Mouse (Mus musculus): Measurements from ENCODE around the gene Naa38. TPM values are rescaled to one million over a fixed set of nuclear protein-coding genes. Genes with fewer than 3 reads are reported as not detected.

The Naa38 gene
- polyA plus RNA-seq, 1 experiment, result 229 TPM

DNA sequence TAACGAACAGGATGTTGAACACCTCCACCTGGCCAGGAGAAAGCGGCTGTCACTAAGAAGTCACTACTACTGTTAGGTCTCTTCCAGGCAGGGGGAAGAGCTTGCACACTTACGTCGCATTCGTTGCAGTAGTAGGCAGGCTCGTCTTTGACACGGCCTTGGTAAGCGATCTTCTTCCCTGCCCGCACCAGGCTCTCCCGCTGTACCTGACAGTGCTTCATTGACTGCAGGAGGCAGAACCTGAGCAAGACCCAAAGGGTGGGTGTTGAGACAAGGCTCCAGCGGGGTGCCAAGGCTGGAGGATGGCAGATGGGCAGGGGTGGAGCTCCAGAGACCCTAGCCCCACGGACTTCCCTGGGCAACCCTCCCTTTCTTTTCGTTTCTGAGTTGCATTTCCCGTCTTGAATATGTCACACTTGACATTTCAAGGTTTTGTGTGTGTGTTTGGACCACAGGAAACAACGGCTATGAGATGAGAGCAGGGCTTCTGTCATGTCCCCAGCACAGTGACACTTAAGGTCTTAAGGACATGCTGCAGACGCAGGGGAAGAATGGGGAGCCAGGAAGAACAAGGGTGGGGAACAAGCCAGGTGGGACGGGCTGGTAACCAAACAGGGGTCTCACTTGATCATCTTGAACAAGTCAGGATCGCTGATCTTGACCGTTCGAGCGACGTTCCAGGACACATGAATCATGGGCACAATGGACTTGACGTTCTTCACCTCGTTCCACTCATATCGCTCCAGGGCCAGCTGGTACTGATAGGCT lies 5.0 kb downstream of the Naa38 start:
- Histone ChIP-seq H3K27me3 (ENCODE audit: control insufficient read depth, insufficient read depth, insufficient read length) (no peaks in the 10 kb centered on the region), H3K79me3 (ENCODE audit: low read depth) (no peaks in the 10 kb centered on the region), H3K4me3 (ENCODE audit: insufficient read depth, poor library complexity, severe bottlenecking) (no peak overlapping the region), H3K36me3 (ENCODE audit: control insufficient read depth, insufficient read depth) (peaks cover 48% of the 10 kb centered on the region), H3K79me2 (ENCODE audit: control insufficient read depth, insufficient read depth) (peaks cover 17% of the 10 kb centered on the region), H3ac (ENCODE audit: control insufficient read depth, insufficient read length, low read depth) (no peak overlapping the region)
- no peak for TF ChIP-seq CTCF (IDR thresholded peaks at IDR 0.05; ENCODE audit: control insufficient read depth, insufficient read depth, insufficient read length)
- TF ChIP-seq FOSL1 (IDR thresholded peaks at IDR 0.05; ENCODE audit: insufficient read depth, low read length, poor library complexity, severe bottlenecking), result no peak
- TF ChIP-seq MYOG (IDR thresholded peaks at IDR 0.05; ENCODE audit: control insufficient read depth, extremely low read depth, insufficient read length), result no peak
- TF ChIP-seq MYOD1 (IDR thresholded peaks at IDR 0.05; ENCODE audit: control insufficient read depth, insufficient read length, low read depth), result no peak
- TF ChIP-seq USF1 (IDR thresholded peaks at IDR 0.05; ENCODE audit: low read depth), result no peak
- no peak for TF ChIP-seq MAX (IDR thresholded peaks at IDR 0.05)
- TF ChIP-seq CEBPB (IDR thresholded peaks at IDR 0.05; ENCODE audit: low read depth), result no peak

GRCm38 (mm10) chr11:69401210-69401637 lies 5.9 kb downstream of the Naa38 start:
- no peaks in the 10 kb centered on the region for H3K79me3 ChIP-seq (ENCODE audit: low read depth)
- no peak overlapping the region for H3K4me3 ChIP-seq (ENCODE audit: insufficient read depth, poor library complexity, severe bottlenecking)
- H3K79me2 ChIP-seq (ENCODE audit: control insufficient read depth, insufficient read depth), result peaks cover 22% of the 10 kb centered on the region
- TF ChIP-seq CEBPB (IDR thresholded peaks at IDR 0.05; ENCODE audit: low read depth) (no peak), CTCF (IDR thresholded peaks at IDR 0.05; ENCODE audit: control insufficient read depth, insufficient read depth, insufficient read length) (peak; percentile 48), MAX (IDR thresholded peaks at IDR 0.05) (no peak), MYOG (IDR thresholded peaks at IDR 0.05; ENCODE audit: control insufficient read depth, extremely low read depth, insufficient read length) (no peak)
- no peaks in the 10 kb centered on the region for H3K27me3 ChIP-seq (ENCODE audit: control insufficient read depth, insufficient read depth, insufficient read length)
- no peak overlapping the region for H3ac ChIP-seq (ENCODE audit: control insufficient read depth, insufficient read length, low read depth)
- H3K36me3 ChIP-seq (ENCODE audit: control insufficient read depth, insufficient read depth), result peaks cover 55% of the 10 kb centered on the region

DNA sequence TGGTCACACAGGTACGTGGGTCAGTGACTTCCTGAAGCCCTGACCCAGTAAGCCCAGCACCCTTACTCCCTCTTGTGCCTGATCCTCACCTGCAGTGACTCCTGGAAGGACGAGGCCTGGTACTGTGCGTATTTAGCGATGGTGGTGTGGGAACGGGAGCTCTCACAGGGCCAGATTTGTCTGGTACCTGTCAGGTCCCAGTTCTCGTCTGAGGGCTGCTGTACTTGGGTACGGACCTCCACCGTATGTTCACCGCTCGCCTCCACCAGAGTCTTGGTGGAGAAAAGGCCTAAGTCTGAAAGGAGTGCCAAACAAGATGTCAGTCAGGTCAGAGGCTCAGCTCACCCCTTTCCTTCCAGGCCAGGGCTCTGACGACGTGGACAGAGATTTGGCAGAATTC lies 6.7 kb downstream of the Naa38 start:
- no peak overlapping the region for H3ac ChIP-seq (ENCODE audit: control insufficient read depth, insufficient read length, low read depth)
- H3K36me3 ChIP-seq (ENCODE audit: control insufficient read depth, insufficient read depth), result peaks cover 61% of the 10 kb centered on the region

DNA sequence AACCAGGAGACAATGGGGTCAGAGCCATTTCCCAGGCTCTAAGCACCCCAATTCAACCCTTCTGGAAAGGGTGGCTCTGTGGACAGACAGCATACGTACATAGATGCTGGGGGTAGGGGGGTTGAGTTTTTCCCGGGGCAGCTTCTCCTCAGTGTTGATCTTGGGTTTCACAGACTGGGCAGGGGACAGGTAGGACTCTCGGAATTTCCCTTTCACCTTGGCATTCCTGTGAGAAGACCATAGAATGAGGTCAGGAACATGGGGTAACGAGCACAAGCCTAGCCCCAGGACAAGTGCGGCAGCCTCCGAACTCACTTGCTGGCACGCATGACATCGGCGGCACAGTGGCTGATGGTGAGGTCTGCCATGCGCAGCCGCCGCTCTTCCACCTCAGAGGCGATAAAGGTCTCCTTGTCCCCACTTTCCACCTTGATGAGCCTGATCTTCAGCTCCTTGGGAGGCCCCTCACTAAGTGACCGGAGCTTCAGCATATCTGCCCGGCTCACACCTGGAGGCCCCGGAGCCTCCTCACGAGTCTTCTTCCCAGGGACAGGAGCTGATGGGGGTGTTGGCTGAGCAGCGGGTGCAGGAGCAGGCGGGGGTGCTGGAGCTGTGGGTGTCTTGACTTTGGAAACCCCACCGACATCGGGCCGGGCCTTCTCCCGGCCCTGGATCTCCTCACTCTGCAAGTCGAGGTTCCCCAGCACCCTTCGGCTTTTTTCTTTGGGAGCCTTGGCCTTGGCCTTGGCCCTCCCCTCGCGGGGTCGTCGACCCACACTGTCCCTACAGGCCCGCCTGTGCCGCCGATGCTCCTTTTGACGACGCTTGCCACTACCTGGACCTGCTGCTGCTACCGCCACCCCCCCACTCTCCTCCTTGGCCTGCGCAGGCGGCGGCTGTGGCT lies 8.7 kb downstream of the Naa38 start:
- H3K79me3 ChIP-seq (ENCODE audit: low read depth), result peaks cover 17% of the 10 kb centered on the region
- H3ac ChIP-seq (ENCODE audit: control insufficient read depth, insufficient read length, low read depth), result no peak overlapping the region
- H3K4me3 ChIP-seq (ENCODE audit: insufficient read depth, poor library complexity, severe bottlenecking), result no peak overlapping the region
- peaks cover 42% of the 10 kb centered on the region for H3K79me2 ChIP-seq (ENCODE audit: control insufficient read depth, insufficient read depth)
- H3K36me3 ChIP-seq (ENCODE audit: control insufficient read depth, insufficient read depth), result peaks cover 72% of the 10 kb centered on the region
- no peaks in the 10 kb centered on the region for H3K27me3 ChIP-seq (ENCODE audit: control insufficient read depth, insufficient read depth, insufficient read length)
- TF ChIP-seq FOSL1 (IDR thresholded peaks at IDR 0.05; ENCODE audit: insufficient read depth, low read length, poor library complexity, severe bottlenecking) (no peak), CEBPB (IDR thresholded peaks at IDR 0.05; ENCODE audit: low read depth) (no peak), MAX (IDR thresholded peaks at IDR 0.05) (no peak), CTCF (IDR thresholded peaks at IDR 0.05; ENCODE audit: control insufficient read depth, insufficient read depth, insufficient read length) (no peak), USF1 (IDR thresholded peaks at IDR 0.05; ENCODE audit: low read depth) (no peak), MYOG (IDR thresholded peaks at IDR 0.05; ENCODE audit: control insufficient read depth, extremely low read depth, insufficient read length) (no peak), MYOD1 (IDR thresholded peaks at IDR 0.05; ENCODE audit: control insufficient read depth, insufficient read length, low read depth) (no peak)

More for the DNA sequence above, 6.7 kb downstream of the Naa38 start:
- no peaks in the 10 kb centered on the region for H3K27me3 ChIP-seq (ENCODE audit: control insufficient read depth, insufficient read depth, insufficient read length)
- no peaks in the 10 kb centered on the region for H3K79me3 ChIP-seq (ENCODE audit: low read depth)
- TF ChIP-seq MYOG (IDR thresholded peaks at IDR 0.05; ENCODE audit: control insufficient read depth, extremely low read depth, insufficient read length), result no peak
- TF ChIP-seq USF1 (IDR thresholded peaks at IDR 0.05; ENCODE audit: low read depth), result no peak
- no peak for TF ChIP-seq MAX (IDR thresholded peaks at IDR 0.05)
- no peak for TF ChIP-seq FOSL1 (IDR thresholded peaks at IDR 0.05; ENCODE audit: insufficient read depth, low read length, poor library complexity, severe bottlenecking)
- no peak for TF ChIP-seq CTCF (IDR thresholded peaks at IDR 0.05; ENCODE audit: control insufficient read depth, insufficient read depth, insufficient read length)
- no peak for TF ChIP-seq CEBPB (IDR thresholded peaks at IDR 0.05; ENCODE audit: low read depth)
- TF ChIP-seq MYOD1 (IDR thresholded peaks at IDR 0.05; ENCODE audit: control insufficient read depth, insufficient read length, low read depth), result no peak
- H3K4me3 ChIP-seq (ENCODE audit: insufficient read depth, poor library complexity, severe bottlenecking), result no peak overlapping the region
- peaks cover 22% of the 10 kb centered on the region for H3K79me2 ChIP-seq (ENCODE audit: control insufficient read depth, insufficient read depth)

GRCm38 (mm10) chr11:69404595-69405396 lies 9.5 kb downstream of the Naa38 start:
- no peak for TF ChIP-seq CTCF (IDR thresholded peaks at IDR 0.05; ENCODE audit: control insufficient read depth, insufficient read depth, insufficient read length)
- TF ChIP-seq MYOD1 (IDR thresholded peaks at IDR 0.05; ENCODE audit: control insufficient read depth, insufficient read length, low read depth), result no peak
- no peak for TF ChIP-seq FOSL1 (IDR thresholded peaks at IDR 0.05; ENCODE audit: insufficient read depth, low read length, poor library complexity, severe bottlenecking)
- no peak for TF ChIP-seq USF1 (IDR thresholded peaks at IDR 0.05; ENCODE audit: low read depth)
- TF ChIP-seq MAX (IDR thresholded peaks at IDR 0.05), result no peak
- Histone ChIP-seq H3K4me3 (ENCODE audit: insufficient read depth, poor library complexity, severe bottlenecking) (no peak overlapping the region), H3K36me3 (ENCODE audit: control insufficient read depth, insufficient read depth) (peaks cover 71% of the 10 kb centered on the region), H3K79me3 (ENCODE audit: low read depth) (peaks cover 22% of the 10 kb centered on the region), H3ac (ENCODE audit: control insufficient read depth, insufficient read length, low read depth) (no peak overlapping the region), H3K79me2 (ENCODE audit: control insufficient read depth, insufficient read depth) (peaks cover 50% of the 10 kb centered on the region), H3K27me3 (ENCODE audit: control insufficient read depth, insufficient read depth, insufficient read length) (no peaks in the 10 kb centered on the region)
